Mouse (Mus musculus) liver, adult (tissue): ENCODE data around the gene Crhr1.

Source experiments
- GATA4 ChIP-seq: IDR thresholded peaks from 2 replicates; pipeline ENCODE4 v1.6.1; 2014; ENCODE audit warnings: mild to moderate bottlenecking, low read length; ENCODE audit not compliant: insufficient replicate concordance

The Crhr1 gene

DNA sequence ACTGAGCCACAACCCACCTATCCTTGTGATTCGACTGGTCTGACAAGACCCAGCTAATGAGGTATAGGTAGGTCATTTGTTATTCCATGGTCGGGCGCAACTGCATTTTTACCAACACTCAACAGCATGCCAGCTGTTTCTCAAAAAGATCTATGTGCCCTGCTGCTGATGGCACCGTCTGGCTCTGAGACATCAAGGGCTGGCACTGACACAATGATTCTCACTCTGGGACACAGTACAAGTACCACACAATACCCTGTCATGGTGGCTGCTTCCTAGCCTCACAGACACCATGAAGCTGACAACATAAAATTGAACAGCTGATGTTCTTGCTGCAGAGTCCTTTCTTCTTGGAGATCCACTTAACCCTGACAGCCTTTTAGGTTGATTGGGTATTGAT, 87.6 kb downstream of the Crhr1 start:
- TF ChIP-seq GATA4 = no peak

GRCm38 (mm10) chr11:104221751-104222150, 89.1 kb downstream of the Crhr1 start:
- TF ChIP-seq GATA4 = no peak

DNA sequence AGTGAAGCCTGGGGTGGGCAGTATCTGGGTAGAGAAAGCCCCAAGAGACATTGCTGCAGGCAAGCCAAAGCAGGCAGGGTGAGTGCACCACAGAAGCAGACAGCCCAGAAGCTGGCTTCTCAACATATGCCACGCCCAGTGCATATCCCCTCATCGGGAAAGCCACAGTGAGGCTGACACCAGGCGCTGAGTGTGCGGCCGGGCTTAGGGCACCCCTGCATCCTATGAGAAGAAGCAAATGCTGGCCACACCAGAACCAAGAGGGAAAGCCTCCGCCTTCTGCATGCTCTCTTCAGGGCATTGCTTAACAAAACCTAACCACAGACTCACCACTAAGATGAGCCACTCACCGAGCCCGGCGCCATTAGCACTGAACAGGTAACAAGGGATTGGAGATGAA, 90.6 kb downstream of the Crhr1 start:
- TF ChIP-seq GATA4 = no peak
